Mouse (Mus musculus): ENCODE measurements around the gene Acyp1. TPM values are rescaled to one million over a fixed set of nuclear protein-coding genes. Genes with fewer than 3 reads are reported as not detected.
"Not testable (repeated sequence)": the region's sequence is repeated elsewhere in the genome, so short reads cannot be mapped to it uniquely, and the experiment has no call there.

Gene Acyp1
- polyA plus RNA-seq, 1 experiment from 2014 or later: 37.6 TPM

- H3K27ac ChIP-seq (ENCODE audit: low read depth): no peak overlapping the region
- H3K36me3 ChIP-seq (ENCODE audit: insufficient read depth): no peaks in the 10 kb centered on the region
- DNase-seq: no peak
- no peaks in the 10 kb centered on the region for H3K9me3 ChIP-seq (ENCODE audit: low read depth, low read length)
- TF ChIP-seq CTCF (IDR thresholded peaks at IDR 0.05; ENCODE audit: low read depth): no peak
- H3K4me1 ChIP-seq (ENCODE audit: insufficient read depth): peaks cover 10% of the 10 kb centered on the region; the same call in 1 of the 2 replicates
- no peak overlapping the region for H3K9ac ChIP-seq
- no peak for ATAC-seq (ENCODE audit: insufficient read depth)
- no peak overlapping the region for H3K4me2 ChIP-seq
- no peaks in the 10 kb centered on the region for H3K27me3 ChIP-seq (ENCODE audit: insufficient read depth, low read length)
- no peak overlapping the region for H3K4me3 ChIP-seq (ENCODE audit: low read depth, low read length)
- 74% methylated on average over 8 of the region's 8 CpGs for WGBS
Measured at GRCm38 (mm10) chr12:85284331-85284730, 3.9 kb downstream of the Acyp1 start.

GRCm38 (mm10) chr12:85281756-85282155, 6.5 kb downstream of the Acyp1 start:
- 93% methylated on average over 1 of the region's 4 CpGs for WGBS
- H3K27me3 ChIP-seq (ENCODE audit: insufficient read depth, low read length); DNase-seq; H3K4me1 ChIP-seq (ENCODE audit: insufficient read depth); H3K4me2 ChIP-seq; H3K36me3 ChIP-seq (ENCODE audit: insufficient read depth); H3K9ac ChIP-seq; H3K9me3 ChIP-seq (ENCODE audit: low read depth, low read length); H3K27ac ChIP-seq (ENCODE audit: low read depth); H3K4me3 ChIP-seq (ENCODE audit: low read depth, low read length); ATAC-seq (ENCODE audit: insufficient read depth): not testable (repeated sequence)

- H3K27ac ChIP-seq (ENCODE audit: low read depth): no peak overlapping the region
- WGBS: 58% methylated on average over 12 of the region's 12 CpGs
- TF ChIP-seq CTCF (IDR thresholded peaks at IDR 0.05; ENCODE audit: low read depth): no peak
- peak overlapping the region; percentile 82; the same call in 1 of the 2 replicates for H3K4me3 ChIP-seq (ENCODE audit: low read depth, low read length)
- ATAC-seq (ENCODE audit: insufficient read depth) (no peak), DNase-seq (no peak)
- no peaks in the 10 kb centered on the region for H3K9me3 ChIP-seq (ENCODE audit: low read depth, low read length)
- H3K4me1 ChIP-seq (ENCODE audit: insufficient read depth): peaks cover 5% of the 10 kb centered on the region; the same call in 1 of the 2 replicates
- H3K4me2 ChIP-seq: peak overlapping the region; percentile 96
- H3K9ac ChIP-seq: no peak overlapping the region
- H3K27me3 ChIP-seq (ENCODE audit: insufficient read depth, low read length): no peaks in the 10 kb centered on the region
- H3K36me3 ChIP-seq (ENCODE audit: insufficient read depth): 0 out of 2 replicates have a peak, but pooled peaks cover 2% of the 10 kb centered on the region
Measured at GRCm38 (mm10) chr12:85280845-85281651, 7.2 kb downstream of the Acyp1 start.

- peaks cover 5% of the 10 kb centered on the region; the same call in 1 of the 2 replicates for H3K4me1 ChIP-seq (ENCODE audit: insufficient read depth)
- DNase-seq (peak; percentile 99), ATAC-seq (ENCODE audit: insufficient read depth) (peak; percentile 98)
- H3K9ac ChIP-seq: peak overlapping the region; percentile 87
- H3K36me3 ChIP-seq (ENCODE audit: insufficient read depth): 0 out of 2 replicates have a peak, but pooled peaks cover 2% of the 10 kb centered on the region
- peak overlapping the region; percentile 82 for H3K4me3 ChIP-seq (ENCODE audit: low read depth, low read length)
- peak overlapping the region; percentile 77 for H3K27ac ChIP-seq (ENCODE audit: low read depth)
- no peak for TF ChIP-seq CTCF (IDR thresholded peaks at IDR 0.05; ENCODE audit: low read depth)
- H3K4me2 ChIP-seq: peak overlapping the region; percentile 96
- no peaks in the 10 kb centered on the region for H3K9me3 ChIP-seq (ENCODE audit: low read depth, low read length)
- WGBS: under 1% methylated on average over 31 of the region's 31 CpGs
- H3K27me3 ChIP-seq (ENCODE audit: insufficient read depth, low read length): no peaks in the 10 kb centered on the region
Measured at GRCm38 (mm10) chr12:85280105-85280844, 8.0 kb downstream of the Acyp1 start.

GRCm38 (mm10) chr12:85279396-85280080, 8.7 kb downstream of the Acyp1 start:
- Histone ChIP-seq H3K36me3 (ENCODE audit: insufficient read depth) (0 out of 2 replicates have a peak, but pooled peaks cover 2% of the 10 kb centered on the region), H3K27me3 (ENCODE audit: insufficient read depth, low read length) (no peaks in the 10 kb centered on the region), H3K4me1 (ENCODE audit: insufficient read depth) (peaks cover 5% of the 10 kb centered on the region; the same call in 1 of the 2 replicates), H3K4me3 (ENCODE audit: low read depth, low read length) (peak overlapping the region; percentile 82), H3K4me2 (peak overlapping the region; percentile 96), H3K9me3 (ENCODE audit: low read depth, low read length) (no peaks in the 10 kb centered on the region), H3K27ac (ENCODE audit: low read depth) (peak overlapping the region; percentile 77), H3K9ac (peak overlapping the region; percentile 87)
- 5% methylated on average over 10 of the region's 10 CpGs for WGBS
- DNase-seq: no peak
- peak; percentile 41 for ATAC-seq (ENCODE audit: insufficient read depth)
- no peak for TF ChIP-seq CTCF (IDR thresholded peaks at IDR 0.05; ENCODE audit: low read depth)

- WGBS: 90% methylated on average over 10 of the region's 10 CpGs
- no peak overlapping the region for H3K4me2 ChIP-seq
- DNase-seq (no peak), ATAC-seq (ENCODE audit: insufficient read depth) (no peak)
- H3K36me3 ChIP-seq (ENCODE audit: insufficient read depth): 0 out of 2 replicates have a peak, but pooled peaks cover 2% of the 10 kb centered on the region
- peaks cover 5% of the 10 kb centered on the region; the same call in 1 of the 2 replicates for H3K4me1 ChIP-seq (ENCODE audit: insufficient read depth)
- no peaks in the 10 kb centered on the region for H3K27me3 ChIP-seq (ENCODE audit: insufficient read depth, low read length)
- H3K9ac ChIP-seq: no peak overlapping the region
- no peak overlapping the region for H3K27ac ChIP-seq (ENCODE audit: low read depth)
- H3K9me3 ChIP-seq (ENCODE audit: low read depth, low read length): no peaks in the 10 kb centered on the region
- 0 out of 2 replicates have a peak, but pooled peaks have one; percentile 9 for TF ChIP-seq CTCF (IDR thresholded peaks at IDR 0.05; ENCODE audit: low read depth)
- no peak overlapping the region for H3K4me3 ChIP-seq (ENCODE audit: low read depth, low read length)
Measured at GRCm38 (mm10) chr12:85278919-85279318, 9.3 kb downstream of the Acyp1 start.

All from lung, embryonic 14.5 days (tissue).